Mouse (Mus musculus): ENCODE data around the gene Bmp6. TPM values are rescaled to one million over a fixed set of nuclear protein-coding genes. Genes with fewer than 3 reads are reported as not detected.

Gene Bmp6
- polyA plus RNA-seq, 1 experiment from 2014 or later = 1.7 TPM

GRCm38 (mm10) chr13:38407611-38408315, 62.9 kb downstream of the Bmp6 start:
- peak; percentile 34; the same call in 1 of the 2 replicates for ATAC-seq
- no peak overlapping the region for H3K9ac ChIP-seq
- no peak overlapping the region for H3K27ac ChIP-seq
- peaks cover 10% of the 10 kb centered on the region for H3K4me1 ChIP-seq
- H3K4me2 ChIP-seq = no peak overlapping the region
- H3K9me3 ChIP-seq (replicated peaks) = no peaks in the 10 kb centered on the region
- H3K27me3 ChIP-seq = no peaks in the 10 kb centered on the region
- H3K4me3 ChIP-seq = no peak overlapping the region
- H3K36me3 ChIP-seq (ENCODE audit: poor library complexity, severe bottlenecking) = no peaks in the 10 kb centered on the region
- 78% methylated on average over 6 of the region's 6 CpGs for WGBS

DNA sequence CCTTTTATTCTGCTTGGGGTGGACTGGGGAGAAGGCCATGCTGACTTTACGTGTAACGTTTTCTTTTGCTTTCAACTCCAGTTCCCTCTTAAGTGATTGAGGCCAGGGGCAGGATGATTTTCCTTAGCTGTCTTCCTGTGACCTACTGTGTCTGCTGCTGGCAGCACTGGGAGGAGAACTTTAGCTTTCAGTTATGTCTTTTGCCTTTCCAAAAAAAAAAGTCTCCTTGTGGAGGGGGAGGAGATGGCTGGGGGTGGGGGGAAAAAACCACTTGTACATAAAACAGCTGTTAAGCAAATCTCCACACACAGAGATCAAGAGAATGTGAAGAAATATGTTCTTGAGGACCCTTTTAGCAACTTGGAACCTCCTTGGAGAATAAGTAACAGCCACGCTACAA, 63.7 kb downstream of the Bmp6 start:
- no peaks in the 10 kb centered on the region for H3K36me3 ChIP-seq (ENCODE audit: poor library complexity, severe bottlenecking)
- H3K4me2 ChIP-seq = no peak overlapping the region
- WGBS = 75% methylated on average over 3 of the region's 3 CpGs
- H3K27me3 ChIP-seq = no peaks in the 10 kb centered on the region
- no peak for ATAC-seq
- H3K4me1 ChIP-seq = peaks cover 10% of the 10 kb centered on the region
- H3K27ac ChIP-seq = no peak overlapping the region
- no peaks in the 10 kb centered on the region for H3K9me3 ChIP-seq (replicated peaks)
- no peak overlapping the region for H3K9ac ChIP-seq
- no peak overlapping the region for H3K4me3 ChIP-seq

DNA sequence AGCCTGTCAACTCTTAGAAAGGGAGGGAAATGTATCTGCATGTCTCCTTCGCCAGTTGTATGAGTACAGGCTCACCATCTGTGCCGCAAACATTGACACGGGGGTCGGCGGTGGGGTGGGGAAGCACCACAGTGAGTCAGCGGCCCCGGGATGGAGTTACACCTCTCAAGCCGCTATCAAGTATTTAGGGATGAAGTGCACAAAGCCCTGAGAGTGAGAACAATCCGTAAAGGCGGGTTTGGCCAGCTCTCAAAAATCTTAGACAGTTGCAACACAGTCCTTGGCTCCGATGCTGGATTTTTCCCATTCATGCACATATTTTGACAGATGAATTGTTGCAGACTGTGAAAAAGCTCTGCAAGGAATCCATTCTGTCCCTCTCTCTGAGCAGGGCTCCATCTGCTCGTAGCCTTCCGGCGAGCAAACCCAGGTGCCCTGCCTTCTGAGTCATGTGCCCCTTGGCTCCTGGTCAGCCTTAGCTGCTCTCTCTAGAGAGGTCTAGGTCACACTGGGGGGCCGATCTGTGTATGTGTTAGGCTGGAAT, 65.5 kb downstream of the Bmp6 start:
- WGBS = 10% methylated on average over 15 of the region's 15 CpGs
- Histone ChIP-seq H3K27me3 (no peaks in the 10 kb centered on the region), H3K27ac (peak overlapping the region; percentile 57; the same call in 1 of the 2 replicates), H3K9ac (no peak overlapping the region), H3K36me3 (ENCODE audit: poor library complexity, severe bottlenecking) (no peaks in the 10 kb centered on the region), H3K4me1 (peaks cover 10% of the 10 kb centered on the region), H3K4me3 (no peak overlapping the region), H3K9me3 (replicated peaks) (no peaks in the 10 kb centered on the region), H3K4me2 (peak overlapping the region; percentile 42)
- ATAC-seq = peak; percentile 88

GRCm38 (mm10) chr13:38419781-38420180, 74.9 kb downstream of the Bmp6 start:
- no peaks in the 10 kb centered on the region for H3K4me1 ChIP-seq
- no peak overlapping the region for H3K27ac ChIP-seq
- no peak overlapping the region for H3K4me3 ChIP-seq
- no peak overlapping the region for H3K4me2 ChIP-seq
- H3K36me3 ChIP-seq (ENCODE audit: poor library complexity, severe bottlenecking) = no peaks in the 10 kb centered on the region
- WGBS = 93% methylated on average over 7 of the region's 7 CpGs
- ATAC-seq = no peak
- H3K27me3 ChIP-seq = no peaks in the 10 kb centered on the region
- no peaks in the 10 kb centered on the region for H3K9me3 ChIP-seq (replicated peaks)
- no peak overlapping the region for H3K9ac ChIP-seq

DNA sequence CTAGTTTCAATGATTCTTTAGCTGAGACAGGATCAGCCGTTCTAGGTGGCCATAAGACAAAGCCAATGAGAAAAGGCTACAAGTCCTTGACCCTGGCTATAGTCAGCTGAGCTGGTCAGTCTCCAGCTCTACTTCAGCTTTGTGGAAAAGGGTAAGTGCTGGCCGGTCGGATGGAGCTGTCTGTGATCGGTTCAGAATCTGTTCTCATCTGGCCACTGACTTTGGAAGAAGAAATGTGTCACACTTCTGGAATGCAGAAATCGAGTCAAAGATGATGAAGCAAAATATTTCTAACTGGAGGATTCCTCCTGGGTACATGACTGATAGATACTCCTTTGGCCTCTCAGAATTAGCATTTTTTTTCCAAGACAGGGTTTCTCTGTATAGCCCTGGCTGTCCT, 77.6 kb downstream of the Bmp6 start:
- Histone ChIP-seq H3K4me3 (no peak overlapping the region), H3K27me3 (no peaks in the 10 kb centered on the region), H3K27ac (no peak overlapping the region), H3K36me3 (ENCODE audit: poor library complexity, severe bottlenecking) (no peaks in the 10 kb centered on the region), H3K4me1 (no peaks in the 10 kb centered on the region), H3K9me3 (replicated peaks) (no peaks in the 10 kb centered on the region), H3K4me2 (no peak overlapping the region), H3K9ac (no peak overlapping the region)
- no peak for ATAC-seq
- WGBS = 88% methylated on average over 5 of the region's 5 CpGs

GRCm38 (mm10) chr13:38425294-38425693, 80.4 kb downstream of the Bmp6 start:
- no peak overlapping the region for H3K4me2 ChIP-seq
- H3K4me1 ChIP-seq = no peaks in the 10 kb centered on the region
- no peaks in the 10 kb centered on the region for H3K27me3 ChIP-seq
- no peak for ATAC-seq
- H3K4me3 ChIP-seq = no peak overlapping the region
- H3K27ac ChIP-seq = no peak overlapping the region
- H3K9ac ChIP-seq = no peak overlapping the region
- WGBS = 61% methylated on average over 6 of the region's 6 CpGs
- no peaks in the 10 kb centered on the region for H3K36me3 ChIP-seq (ENCODE audit: poor library complexity, severe bottlenecking)
- no peaks in the 10 kb centered on the region for H3K9me3 ChIP-seq (replicated peaks)

DNA sequence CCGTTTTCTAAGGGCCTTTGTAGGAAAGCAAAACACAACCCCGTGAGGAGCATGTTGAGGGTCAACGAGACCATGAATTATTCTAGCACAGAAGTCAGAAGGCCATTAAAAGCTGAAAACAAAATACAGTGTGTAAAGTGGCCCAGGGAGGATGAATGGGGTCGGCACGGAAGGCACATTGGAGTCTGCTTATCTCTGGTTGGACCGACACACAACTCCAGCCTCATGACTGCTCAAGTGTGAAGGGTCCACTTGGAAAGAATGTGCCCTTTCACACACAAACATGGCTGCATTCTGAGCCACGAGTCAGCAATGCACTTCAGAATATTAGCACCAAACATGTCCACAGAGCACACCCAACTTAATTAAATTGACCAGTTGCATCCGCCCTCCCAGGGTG, 84.8 kb downstream of the Bmp6 start:
- Histone ChIP-seq H3K27ac (no peak overlapping the region), H3K9ac (no peak overlapping the region), H3K27me3 (no peaks in the 10 kb centered on the region), H3K4me1 (no peaks in the 10 kb centered on the region), H3K4me3 (no peak overlapping the region), H3K9me3 (replicated peaks) (no peaks in the 10 kb centered on the region), H3K4me2 (no peak overlapping the region), H3K36me3 (ENCODE audit: poor library complexity, severe bottlenecking) (no peaks in the 10 kb centered on the region)
- no peak for ATAC-seq
- WGBS = 79% methylated on average over 8 of the region's 8 CpGs

- Histone ChIP-seq H3K27ac (no peak overlapping the region), H3K27me3 (no peaks in the 10 kb centered on the region), H3K4me2 (no peak overlapping the region), H3K9me3 (replicated peaks) (no peaks in the 10 kb centered on the region), H3K9ac (no peak overlapping the region), H3K4me1 (no peaks in the 10 kb centered on the region), H3K36me3 (ENCODE audit: poor library complexity, severe bottlenecking) (no peaks in the 10 kb centered on the region), H3K4me3 (no peak overlapping the region)
- ATAC-seq = no peak
- 95% methylated on average over 6 of the region's 6 CpGs for WGBS
These were observed 85.2 kb downstream of the Bmp6 start for GRCm38 (mm10) chr13:38430075-38430474.

DNA sequence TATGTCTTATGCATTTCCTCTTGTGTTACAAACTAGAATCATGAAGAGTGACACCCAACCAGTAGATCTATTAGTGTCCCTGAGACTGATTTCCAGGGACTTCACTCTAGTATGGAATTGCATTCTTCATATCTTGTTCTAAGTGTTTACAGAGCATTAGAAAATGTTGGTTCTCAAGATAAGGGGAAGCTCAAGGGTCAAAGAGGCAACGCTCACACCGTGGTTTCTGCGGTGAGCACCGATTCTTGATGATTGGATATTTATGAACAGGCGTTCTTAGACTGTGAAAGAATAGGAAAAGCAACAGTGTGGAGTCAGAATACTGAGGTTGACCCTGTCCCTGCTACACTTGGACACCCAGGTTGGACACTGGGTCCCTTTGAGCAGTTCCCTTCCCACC, 89.9 kb downstream of the Bmp6 start:
- no peak overlapping the region for H3K4me3 ChIP-seq
- WGBS = 97% methylated on average over 5 of the region's 5 CpGs
- H3K9ac ChIP-seq = no peak overlapping the region

GRCm38 (mm10) chr13:38437930-38438329, 93.0 kb downstream of the Bmp6 start:
- 36% methylated on average over 5 of the region's 5 CpGs for WGBS
- no peaks in the 10 kb centered on the region for H3K36me3 ChIP-seq (ENCODE audit: poor library complexity, severe bottlenecking)
- H3K4me3 ChIP-seq = no peak overlapping the region
- H3K4me2 ChIP-seq = no peak overlapping the region
- no peaks in the 10 kb centered on the region for H3K4me1 ChIP-seq
- no peak overlapping the region for H3K9ac ChIP-seq
- no peaks in the 10 kb centered on the region for H3K9me3 ChIP-seq (replicated peaks)
- no peaks in the 10 kb centered on the region for H3K27me3 ChIP-seq
- no peak for ATAC-seq
- no peak overlapping the region for H3K27ac ChIP-seq

More for the DNA sequence above, 89.9 kb downstream of the Bmp6 start:
- no peaks in the 10 kb centered on the region for H3K4me1 ChIP-seq
- no peaks in the 10 kb centered on the region for H3K9me3 ChIP-seq (replicated peaks)
- H3K36me3 ChIP-seq (ENCODE audit: poor library complexity, severe bottlenecking) = no peaks in the 10 kb centered on the region
- H3K27ac ChIP-seq = no peak overlapping the region
- no peak overlapping the region for H3K4me2 ChIP-seq
- ATAC-seq = no peak
- no peaks in the 10 kb centered on the region for H3K27me3 ChIP-seq

GRCm38 (mm10) chr13:38440240-38440639, 95.3 kb downstream of the Bmp6 start:
- no peak for ATAC-seq
- Histone ChIP-seq H3K27me3 (no peaks in the 10 kb centered on the region), H3K4me1 (no peaks in the 10 kb centered on the region), H3K9ac (no peak overlapping the region), H3K27ac (no peak overlapping the region), H3K36me3 (ENCODE audit: poor library complexity, severe bottlenecking) (no peaks in the 10 kb centered on the region), H3K4me2 (no peak overlapping the region), H3K4me3 (no peak overlapping the region), H3K9me3 (replicated peaks) (no peaks in the 10 kb centered on the region)
- 92% methylated on average over 10 of the region's 10 CpGs for WGBS

GRCm38 (mm10) chr13:38448516-38449015, 103.7 kb downstream of the Bmp6 start:
- WGBS = 91% methylated on average over 6 of the region's 6 CpGs
- Histone ChIP-seq H3K27ac (no peak overlapping the region), H3K4me1 (no peaks in the 10 kb centered on the region), H3K36me3 (ENCODE audit: poor library complexity, severe bottlenecking) (no peaks in the 10 kb centered on the region), H3K4me2 (no peak overlapping the region), H3K27me3 (no peaks in the 10 kb centered on the region), H3K4me3 (no peak overlapping the region), H3K9ac (no peak overlapping the region), H3K9me3 (replicated peaks) (no peaks in the 10 kb centered on the region)
- ATAC-seq = no peak

All from forebrain, embryonic 13.5 days (tissue).